Mouse (Mus musculus): ENCODE measurements around the gene Laptm4a.

DNA sequence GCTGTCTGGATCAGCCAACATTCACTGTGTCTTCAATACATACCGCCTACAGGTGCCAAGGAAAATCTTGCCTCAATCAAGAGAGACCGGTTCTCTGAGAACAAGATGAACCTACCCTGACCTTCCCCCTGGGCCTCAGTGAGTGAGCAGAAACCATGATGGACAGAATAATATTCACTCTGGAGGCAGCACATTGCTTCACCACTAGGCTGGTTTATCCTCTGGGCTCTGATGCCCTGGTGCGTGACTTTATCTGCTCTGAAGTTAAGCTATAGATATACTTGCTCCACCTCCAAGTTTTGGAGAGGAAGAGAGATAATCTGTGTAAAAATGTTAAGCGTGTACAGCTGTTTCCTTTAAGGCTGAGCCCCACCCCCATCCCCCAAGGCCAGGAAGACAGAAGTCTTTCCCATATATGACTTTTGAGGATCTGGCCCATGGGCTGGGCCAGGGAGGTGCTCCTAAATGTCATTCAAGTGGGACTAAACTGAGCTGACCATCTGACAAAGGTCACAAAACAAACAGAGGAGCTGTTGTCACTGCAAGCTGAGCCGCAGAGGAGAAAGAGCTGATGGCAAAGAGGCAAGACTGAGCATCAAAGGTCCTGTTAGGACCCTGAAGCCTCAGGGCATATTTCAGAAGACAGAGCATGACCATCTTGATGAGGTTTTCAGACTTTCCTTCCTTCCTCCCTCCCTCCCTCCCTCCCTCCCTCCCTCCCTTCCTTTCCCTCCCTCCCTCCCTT lies 20.4 kb upstream of the Laptm4a start:
- TF ChIP-seq CTCF (IDR thresholded peaks at IDR 0.05; ENCODE audit: borderline replicate concordance, insufficient read depth, low read length) (no peak), POLR2A (IDR thresholded peaks at IDR 0.05; ENCODE audit: low read depth, low read length) (no peak; the same call in 1 of the 2 replicates)
